In genomic region chr1:87658937-87659617, GRCm38 (mm10) we compare ENCODE assay signal across 9 mouse cellular contexts. TPM values are rescaled to one million over a fixed set of nuclear protein-coding genes. Genes with fewer than 3 reads are reported as not detected.
DNase-seq lines count a peak whose midpoint lies in the region; ATAC-seq and TF ChIP-seq lines count a peak whose summit lies in the region.
"Had no signal": no experiment of that assay in that cellular context is flagged by ENCODE, and none has a peak within 500 bp of the region (broad histone marks: within the 10 kb centered on the region; RNA-seq: fewer than 3 reads in every experiment).

No protein-coding gene starts in this region.

- H3K36me3 ChIP-seq in kidney, embryonic 15.5 days = no peaks in the 10 kb centered on the region
- no peaks in the 10 kb centered on the region for H3K36me3 ChIP-seq in liver, embryonic 11.5 days (ENCODE audit: control insufficient read depth, insufficient read depth, low read length)
- peaks cover 4% of the 10 kb centered on the region for H3K36me3 ChIP-seq in spleen, adult 2 months (ENCODE audit: control insufficient read depth, insufficient read depth, low read length)
- H3K36me3 ChIP-seq in midbrain, postnatal 0 days (ENCODE audit: insufficient read depth, low read length) = no peaks in the 10 kb centered on the region

- no peak for ATAC-seq in kidney, embryonic 15.5 days (replicated peaks; ENCODE audit: low FRiP score)
- no peak for ATAC-seq in liver, embryonic 11.5 days (replicated peaks; ENCODE audit: low FRiP score)
- no peak for ATAC-seq in midbrain, postnatal 0 days (ENCODE audit: low FRiP score)

- H3K4me1 ChIP-seq in kidney, embryonic 15.5 days = no peaks in the 10 kb centered on the region
- H3K4me1 ChIP-seq in liver, embryonic 11.5 days (replicated peaks; ENCODE audit: control insufficient read depth, insufficient read depth, low read length) = peaks cover 22% of the 10 kb centered on the region
- H3K4me1 ChIP-seq in spleen, adult 2 months (ENCODE audit: control insufficient read depth, insufficient read depth, insufficient read length) = peaks cover 40% of the 10 kb centered on the region
- H3K4me1 ChIP-seq in midbrain, postnatal 0 days (ENCODE audit: insufficient read depth, low read length) = peaks cover 8% of the 10 kb centered on the region; the same call in 1 of the 2 replicates

- H3K4me3 ChIP-seq in kidney, embryonic 15.5 days (replicated peaks) = no peak overlapping the region
- no peak overlapping the region for H3K4me3 ChIP-seq in liver, embryonic 11.5 days (ENCODE audit: low read depth, low read length)
- H3K4me3 ChIP-seq in spleen, adult 2 months (ENCODE audit: extremely low read depth, insufficient read depth, insufficient read length) = no peak overlapping the region
- H3K4me3 ChIP-seq in midbrain, postnatal 0 days (ENCODE audit: low read depth, low read length) = no peak overlapping the region
- H3K4me3 ChIP-seq: myocyte had no signal

- no peaks in the 10 kb centered on the region for H3K27me3 ChIP-seq in kidney, embryonic 15.5 days
- H3K27me3 ChIP-seq in liver, embryonic 11.5 days (replicated peaks; ENCODE audit: control insufficient read depth, insufficient read depth, low read length) = no peaks in the 10 kb centered on the region
- no peaks in the 10 kb centered on the region for H3K27me3 ChIP-seq in spleen, adult 2 months (ENCODE audit: control insufficient read depth, insufficient read depth, low read length)
- no peaks in the 10 kb centered on the region for H3K27me3 ChIP-seq in midbrain, postnatal 0 days (ENCODE audit: insufficient read depth, low read length)

- H3K27ac ChIP-seq in kidney, embryonic 15.5 days = no peak overlapping the region
- peak overlapping the region; percentile 30; the same call in 1 of the 2 replicates for H3K27ac ChIP-seq in liver, embryonic 11.5 days (ENCODE audit: low read depth, low read length)
- H3K27ac ChIP-seq in spleen, adult 2 months (ENCODE audit: insufficient read depth, low read length) = peak overlapping the region; percentile 72
- H3K27ac ChIP-seq in midbrain, postnatal 0 days (ENCODE audit: low read depth, low read length) = no peak overlapping the region

- no peak overlapping the region for H3K4me2 ChIP-seq in kidney, embryonic 15.5 days
- H3K4me2 ChIP-seq in liver, embryonic 11.5 days = no peak overlapping the region
- no peak overlapping the region for H3K4me2 ChIP-seq in midbrain, postnatal 0 days (ENCODE audit: low read depth, low read length, poor library complexity, severe bottlenecking)

- TF ChIP-seq POLR2A in spleen, adult 2 months (IDR thresholded peaks at IDR 0.05; ENCODE audit: low read depth, low read length) = no peak

- no peaks in the 10 kb centered on the region for H3K9me3 ChIP-seq in kidney, embryonic 15.5 days (replicated peaks)
- H3K9me3 ChIP-seq in liver, embryonic 11.5 days (ENCODE audit: control insufficient read depth, low read length) = no peaks in the 10 kb centered on the region; the same call in 1 of the 2 replicates
- no peaks in the 10 kb centered on the region for H3K9me3 ChIP-seq in midbrain, postnatal 0 days (ENCODE audit: low read length)

- peak; percentile 28 for DNase-seq in kidney, postnatal 10 days
- DNase-seq in R1 (ENCODE audit: low read depth, low spot score) = peak; percentile 39
- DNase-seq in liver, embryonic 11.5 days (ENCODE audit: low spot score) = no peak
- DNase-seq in spleen, adult 2 months (ENCODE audit: low read depth in 1 of 2, low spot score in 2 of 2) = peak; percentile 72 to 82
- DNase-seq in ovary, postnatal 14 days (ENCODE audit: low spot score) = no peak
- DNase-seq in midbrain, postnatal 0 days (ENCODE audit: low spot score) = no peak
- no peak for DNase-seq in cerebellum, adult 11 months

- no peak for TF ChIP-seq CTCF in spleen, adult 2 months (IDR thresholded peaks at IDR 0.05; ENCODE audit: extremely low read depth, insufficient read depth, insufficient read length, insufficient replicate concordance)
- TF ChIP-seq CTCF in midbrain, postnatal 0 days (IDR thresholded peaks at IDR 0.05) = no peak

- no peak overlapping the region for H3K9ac ChIP-seq in kidney, embryonic 15.5 days
- no peak overlapping the region for H3K9ac ChIP-seq in liver, embryonic 11.5 days (ENCODE audit: low read depth, low read length)
- no peak overlapping the region for H3K9ac ChIP-seq in midbrain, postnatal 0 days (replicated peaks; ENCODE audit: low read length, poor library complexity, severe bottlenecking)

- WGBS in kidney, embryonic 15.5 days = 81% methylated on average over 8 of the region's 8 CpGs
- 56% methylated on average over 8 of the region's 8 CpGs for WGBS in liver, embryonic 11.5 days
- 27% methylated on average over 8 of the region's 8 CpGs for WGBS in spleen, adult 2 months
- 76% methylated on average over 8 of the region's 8 CpGs for WGBS in midbrain, postnatal 0 days

RNA-seq across cellular contexts. Expression of gene Inpp5d, which starts 39.0 kb away (rescaled TPM):
- 8.8 and 10.2 TPM in 2 replicates for polyA plus RNA-seq in kidney, embryonic 15.5 days (2015; fragmentation: Nextera tagmentation; extraction: Ambion mirVana)
- polyA plus RNA-seq in liver, embryonic 11.5 days (2014; fragmentation: Nextera tagmentation; extraction: Ambion mirVana) = 30.8 and 31.0 TPM in 2 replicates
- 204 and 282 TPM in 2 replicates for polyA plus RNA-seq in spleen, adult 2 months (2012; rRNA removed)
- total RNA-seq in midbrain, postnatal 0 days (2014; rRNA removed) = 6.4 and 9.8 TPM in 2 replicates
- 2.6 and 3.1 TPM in 2 replicates for polyA plus RNA-seq in midbrain, postnatal 0 days (2015; fragmentation: Nextera tagmentation; extraction: Ambion mirVana)

Comparison
In these comparisons a context has a peak if more than half of its experiments do, and no peak if none do; other contexts are left out.
1. DNase-seq: peak in kidney, postnatal 10 days (single experiment), R1 (single experiment) and spleen, adult 2 months (2 of 2); none in liver, embryonic 11.5 days (single experiment), ovary, postnatal 14 days (single experiment), midbrain, postnatal 0 days (single experiment) and cerebellum, adult 11 months (single experiment).
2. H3K27ac ChIP-seq: peak in liver, embryonic 11.5 days (single experiment) and spleen, adult 2 months (single experiment); none in kidney, embryonic 15.5 days (single experiment) and midbrain, postnatal 0 days (single experiment).